Mouse (Mus musculus): ENCODE data around the gene 3100002H09Rik.
A peak's percentile ranks its signal among the peaks of the same experiment; 100 is the strongest.

Gene 3100002H09Rik

DNA sequence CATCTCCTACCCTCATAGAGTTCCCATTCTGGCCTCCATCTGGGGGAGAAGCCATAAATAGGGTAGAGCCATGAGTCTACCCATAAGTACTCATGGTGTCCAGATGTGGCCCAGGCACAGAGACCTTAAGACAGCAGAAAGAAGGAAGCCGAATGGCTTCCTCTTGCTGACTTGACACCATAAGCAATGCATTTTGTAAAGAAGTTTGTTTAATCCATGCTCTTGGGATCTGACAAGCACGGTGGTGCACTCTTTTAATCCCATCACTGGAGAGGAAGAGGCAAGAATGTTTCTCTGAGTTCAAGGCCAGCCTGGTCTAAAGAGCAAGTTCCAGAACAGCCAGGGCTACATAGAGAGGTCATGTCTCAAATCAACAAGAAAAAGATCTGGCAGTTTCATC lies at the start of gene 3100002H09Rik:
3100002H09Rik (minus strand) TSS at position 101 of the 400 bp plus-strand sequence.
- no peak for DNase-seq (ENCODE audit: low read depth, low spot score)

DNA sequence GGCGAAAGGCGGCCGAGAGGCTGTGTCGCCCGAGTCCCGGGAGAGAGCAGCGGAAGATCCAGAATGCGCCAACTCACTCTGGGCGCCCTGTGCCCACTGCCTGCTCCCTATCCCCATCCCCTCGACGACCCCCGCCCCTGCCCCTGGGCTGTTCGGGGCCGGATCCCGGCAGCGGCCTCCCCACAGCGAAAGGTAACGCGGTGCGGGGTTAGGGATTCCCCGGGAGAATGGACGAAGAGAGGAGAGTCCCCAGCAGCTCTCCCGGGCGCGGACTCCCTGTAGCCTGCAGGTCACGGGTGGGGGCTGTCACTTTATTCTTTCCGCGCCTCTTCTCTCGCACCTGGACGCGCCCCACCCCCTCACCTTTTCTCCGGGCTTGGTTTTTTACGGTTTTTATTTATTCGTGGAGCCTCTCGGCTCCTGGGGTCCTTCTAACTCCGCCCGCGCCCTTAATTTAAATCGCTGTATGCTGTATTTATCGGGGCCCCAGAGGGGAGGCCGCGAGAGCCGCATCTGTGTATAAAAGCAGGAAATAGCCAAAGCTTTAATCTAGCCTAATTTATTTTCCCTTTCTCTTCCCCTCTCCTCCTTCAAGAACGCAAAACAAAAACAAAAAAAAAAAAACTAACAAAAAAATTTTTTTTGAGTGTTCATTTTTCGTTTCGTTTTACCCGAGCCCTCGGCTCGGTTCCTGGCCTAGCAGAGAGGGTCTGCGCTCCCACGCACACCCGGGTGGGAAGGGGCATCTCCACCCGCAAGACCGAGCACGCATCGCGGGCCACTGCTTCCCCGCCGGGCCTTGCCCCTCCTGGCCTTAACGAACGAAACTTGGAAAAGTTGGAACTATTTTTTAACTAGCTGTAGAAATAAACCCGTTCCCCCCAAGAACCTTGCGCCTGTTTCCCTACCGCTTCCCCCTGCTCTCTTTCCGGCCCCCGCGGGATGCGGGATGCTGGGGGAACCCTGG lies 48.9 kb upstream of the 3100002H09Rik start:
- no peak for DNase-seq (ENCODE audit: low read depth, low spot score)

DNA sequence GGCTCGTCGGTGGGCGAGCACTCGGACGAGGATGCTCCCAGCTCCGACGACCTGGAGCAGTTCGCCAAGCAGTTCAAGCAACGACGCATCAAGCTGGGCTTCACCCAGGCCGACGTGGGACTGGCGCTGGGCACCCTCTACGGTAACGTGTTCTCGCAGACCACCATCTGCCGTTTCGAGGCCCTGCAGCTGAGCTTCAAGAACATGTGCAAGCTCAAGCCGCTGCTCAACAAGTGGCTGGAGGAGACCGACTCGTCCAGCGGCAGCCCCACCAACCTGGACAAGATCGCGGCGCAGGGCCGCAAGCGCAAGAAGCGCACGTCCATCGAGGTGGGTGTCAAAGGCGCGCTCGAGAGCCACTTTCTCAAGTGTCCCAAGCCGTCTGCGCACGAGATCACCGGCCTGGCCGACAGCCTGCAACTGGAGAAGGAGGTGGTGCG lies 47.8 kb upstream of the 3100002H09Rik start:
- DNase-seq (ENCODE audit: low read depth, low spot score), result no peak

DNA sequence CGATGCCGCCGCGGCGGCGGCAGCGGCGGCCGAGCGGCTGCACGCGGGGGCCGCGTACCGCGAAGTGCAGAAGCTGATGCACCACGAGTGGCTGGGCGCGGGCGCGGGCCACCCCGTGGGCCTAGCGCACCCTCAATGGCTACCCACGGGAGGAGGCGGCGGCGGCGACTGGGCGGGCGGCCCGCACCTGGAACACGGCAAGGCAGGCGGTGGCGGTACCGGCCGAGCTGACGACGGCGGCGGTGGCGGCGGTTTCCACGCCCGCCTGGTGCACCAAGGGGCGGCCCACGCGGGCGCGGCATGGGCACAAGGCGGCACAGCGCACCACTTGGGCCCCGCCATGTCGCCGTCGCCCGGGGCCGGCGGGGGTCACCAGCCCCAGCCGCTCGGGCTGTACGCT lies 47.2 kb upstream of the 3100002H09Rik start:
- no peak for DNase-seq (ENCODE audit: low read depth, low spot score)

DNA sequence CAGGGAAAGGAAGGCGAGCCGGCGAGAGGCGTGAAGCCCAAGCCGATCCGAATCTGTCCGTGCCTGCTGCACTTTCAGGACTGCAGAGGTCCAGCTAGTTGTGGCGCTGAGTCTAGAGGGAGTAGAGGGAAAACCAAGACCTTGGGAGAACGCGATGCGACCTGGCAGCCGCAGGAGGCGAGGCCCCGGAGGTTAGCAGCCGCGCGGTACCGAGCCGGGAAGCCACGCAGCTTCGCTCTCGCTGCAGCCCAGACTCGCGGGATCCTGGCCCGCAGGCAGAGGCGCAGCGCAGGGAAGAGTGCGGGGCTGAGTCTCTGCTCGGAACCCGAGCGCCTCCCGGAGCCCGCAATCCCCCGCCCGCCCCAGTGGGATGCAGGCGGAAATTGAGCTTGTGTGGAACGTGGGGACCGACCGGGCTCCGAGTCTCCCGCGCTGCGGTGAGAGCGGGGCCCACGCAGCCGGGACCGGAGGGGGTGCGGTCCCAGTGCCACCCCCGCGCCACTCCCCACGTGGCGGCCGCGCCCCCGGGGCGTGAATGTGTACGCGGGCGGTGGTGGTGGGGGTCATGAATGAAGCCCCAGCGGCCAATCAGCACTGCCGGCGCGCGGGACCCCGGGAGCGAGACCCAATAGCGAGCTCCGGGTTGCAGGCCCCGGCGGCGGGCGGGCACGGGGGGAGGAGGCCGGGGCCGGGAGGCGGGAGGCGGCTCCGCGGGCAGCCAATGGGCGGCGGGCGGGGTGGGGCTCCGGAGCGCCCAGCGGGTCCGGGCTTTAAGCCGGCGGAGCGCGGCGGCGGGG lies 46.4 kb upstream of the 3100002H09Rik start:
- peak; percentile 90 for DNase-seq (ENCODE audit: low read depth, low spot score)

DNA sequence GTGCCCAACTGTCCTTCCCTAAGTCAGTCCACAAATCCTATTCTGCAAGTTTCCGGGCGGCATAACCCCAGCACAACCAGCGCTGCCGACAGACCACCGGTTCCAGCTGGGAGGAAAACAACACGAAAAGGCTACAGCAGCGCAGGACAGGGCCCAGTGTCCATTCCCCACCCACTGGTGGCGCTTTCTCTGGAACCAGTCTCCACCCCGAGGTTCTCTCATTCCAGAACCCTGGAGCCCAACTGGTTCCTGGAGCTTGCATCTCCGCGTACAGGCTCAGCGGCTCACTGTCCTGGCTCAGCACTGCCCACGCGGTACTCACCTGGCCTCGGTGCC lies 45.9 kb upstream of the 3100002H09Rik start, which contains the start of gene Pou3f1:
Pou3f1 (plus strand) TSS at position 290 of the 336 bp plus-strand sequence.
- DNase-seq (ENCODE audit: low read depth, low spot score), result peak; percentile 57

DNA sequence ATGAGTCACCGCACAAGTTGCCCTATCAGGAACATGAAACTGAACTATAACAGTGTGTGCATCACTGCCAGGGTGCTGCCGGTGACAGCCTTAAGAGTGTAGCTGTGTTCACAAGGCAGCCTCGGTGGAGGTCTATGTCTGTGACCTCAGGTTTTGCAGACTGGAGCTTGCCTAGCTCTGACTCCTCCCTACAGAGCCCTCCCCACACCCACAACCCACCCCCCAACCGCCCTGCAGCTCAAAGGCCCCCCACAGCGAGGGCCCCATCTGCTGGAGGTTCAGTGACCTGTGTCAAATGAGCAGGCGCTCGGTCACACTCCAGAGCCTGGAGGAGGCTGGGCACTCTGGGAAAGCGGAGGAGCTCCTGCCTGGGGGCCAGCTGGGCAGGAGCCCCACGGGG lies 42.3 kb upstream of the 3100002H09Rik start:
- DNase-seq (ENCODE audit: low read depth, low spot score), result no peak

DNA sequence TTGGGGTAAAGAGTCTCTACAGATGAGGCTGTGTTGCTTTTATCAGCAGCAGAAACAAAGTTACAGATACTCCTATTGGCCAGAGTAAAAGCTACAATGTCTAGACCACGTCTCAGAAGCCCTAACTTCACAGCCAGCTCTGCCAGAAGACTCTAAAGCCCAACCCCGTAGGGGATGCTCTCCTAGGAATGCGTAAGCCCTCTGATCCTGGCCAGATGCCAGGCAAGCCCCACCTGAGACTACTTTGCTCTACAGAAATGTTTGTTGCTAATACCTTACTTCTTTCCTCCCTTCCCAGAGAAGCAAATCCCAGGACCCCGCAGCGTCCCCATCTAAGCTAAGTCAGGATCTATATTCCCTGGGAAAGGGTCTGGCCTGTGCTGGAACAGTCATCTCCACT lies 37.3 kb upstream of the 3100002H09Rik start:
- DNase-seq (ENCODE audit: low read depth, low spot score), result no peak

DNA sequence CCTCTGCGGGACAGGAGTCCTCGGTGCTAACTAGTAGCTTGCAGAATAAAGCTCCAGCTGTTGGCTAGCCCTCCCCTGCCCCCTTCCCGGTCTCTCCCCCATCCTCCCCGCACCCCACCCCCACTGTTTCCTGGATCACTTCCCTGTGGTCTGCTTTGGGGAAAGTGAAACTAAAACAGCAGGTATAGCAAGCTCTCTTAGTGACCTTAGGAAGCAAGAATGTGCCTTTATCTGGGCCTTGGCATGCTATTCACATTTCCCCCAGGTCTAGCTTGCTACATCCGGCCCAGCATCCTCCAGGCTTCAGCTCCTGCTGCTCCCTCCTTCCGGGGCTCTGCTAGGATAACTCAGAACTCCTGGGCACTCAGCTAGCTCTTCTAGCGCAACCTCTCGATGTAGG lies 36.0 kb upstream of the 3100002H09Rik start:
- DNase-seq (ENCODE audit: low read depth, low spot score), result no peak

DNA sequence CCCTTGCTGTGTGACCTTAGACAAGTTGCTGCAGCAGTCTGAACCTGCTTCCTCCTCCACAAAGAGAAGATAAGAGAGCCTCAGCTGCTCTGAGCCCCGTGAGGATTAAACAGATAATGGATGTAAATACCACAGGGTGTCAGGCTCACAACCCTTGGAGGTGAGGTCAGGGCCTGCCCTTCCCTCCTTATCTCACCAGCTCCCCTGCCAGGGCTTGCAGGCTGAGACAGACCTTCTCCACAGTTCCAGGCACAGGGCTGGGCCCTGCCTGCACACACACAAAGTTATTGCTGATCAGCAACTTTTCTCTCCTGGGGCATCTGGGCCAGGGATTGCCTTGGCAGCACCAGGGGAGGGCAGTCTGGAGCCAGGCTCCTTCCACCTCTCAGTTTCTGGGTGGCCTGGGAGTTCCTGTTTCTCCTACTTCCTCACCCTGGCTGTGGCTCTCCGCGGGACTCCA lies 34.4 kb upstream of the 3100002H09Rik start:
- DNase-seq (ENCODE audit: low read depth, low spot score), result no peak

DNA sequence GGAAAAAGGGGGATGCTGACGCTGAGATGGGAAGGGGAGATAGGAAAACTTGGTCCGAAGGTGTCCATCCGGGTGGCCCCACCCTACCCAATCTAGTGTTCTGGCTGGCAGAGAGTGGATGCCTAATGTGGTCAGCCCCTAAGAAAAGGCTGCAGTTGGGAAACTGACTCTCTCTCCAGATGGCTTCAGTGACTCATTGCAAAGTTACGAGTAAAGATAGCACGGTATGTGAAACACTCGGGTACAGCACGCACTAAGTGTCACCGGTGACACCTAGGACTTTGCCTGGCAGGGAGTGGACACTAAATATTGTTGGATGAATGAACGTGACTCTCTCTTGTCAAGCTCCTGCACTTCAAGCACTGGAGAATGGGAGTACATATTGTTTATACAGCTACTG lies 33.3 kb upstream of the 3100002H09Rik start:
- peak; percentile 57 for DNase-seq (ENCODE audit: low read depth, low spot score)

DNA sequence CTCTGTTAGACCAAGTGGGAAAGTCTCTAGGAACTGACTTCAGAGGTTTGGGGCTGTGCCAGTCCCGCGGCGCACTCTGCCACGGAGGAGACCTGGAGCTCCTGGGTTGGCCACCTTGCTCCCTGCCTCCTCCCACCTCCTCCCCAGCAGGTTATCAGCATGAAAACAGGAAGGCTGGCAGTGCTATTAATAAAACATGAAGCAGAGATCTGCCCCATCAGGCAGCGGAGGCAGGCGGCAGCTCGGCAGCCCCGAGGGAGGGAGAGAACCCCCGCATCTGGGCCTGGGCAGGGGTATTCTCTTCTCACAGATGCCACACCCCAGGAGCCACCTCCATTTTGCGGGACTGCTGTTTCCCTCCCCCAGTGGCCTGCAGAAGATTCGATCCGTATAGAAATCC lies 29.1 kb upstream of the 3100002H09Rik start:
- DNase-seq (ENCODE audit: low read depth, low spot score), result no peak

DNA sequence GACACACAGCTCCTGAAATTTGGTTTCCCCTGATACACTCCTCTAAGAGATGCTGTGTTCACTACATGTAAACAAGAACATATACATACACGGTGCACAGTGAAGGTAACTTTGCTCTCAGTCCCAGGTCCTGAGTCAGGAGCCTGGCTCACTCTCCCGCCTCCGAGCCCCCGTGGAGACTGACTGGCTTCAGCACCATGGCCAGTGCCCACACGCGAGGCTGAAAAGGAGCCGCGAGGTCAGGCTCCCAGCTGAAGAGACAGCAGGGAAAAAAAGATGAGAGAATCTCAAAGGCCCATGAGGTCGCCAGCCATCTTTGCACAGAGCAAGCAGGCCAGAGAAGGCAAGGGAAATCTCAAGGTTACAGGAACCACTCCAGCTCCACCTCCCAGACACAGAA lies 22.7 kb upstream of the 3100002H09Rik start:
- no peak for DNase-seq (ENCODE audit: low read depth, low spot score)

DNA sequence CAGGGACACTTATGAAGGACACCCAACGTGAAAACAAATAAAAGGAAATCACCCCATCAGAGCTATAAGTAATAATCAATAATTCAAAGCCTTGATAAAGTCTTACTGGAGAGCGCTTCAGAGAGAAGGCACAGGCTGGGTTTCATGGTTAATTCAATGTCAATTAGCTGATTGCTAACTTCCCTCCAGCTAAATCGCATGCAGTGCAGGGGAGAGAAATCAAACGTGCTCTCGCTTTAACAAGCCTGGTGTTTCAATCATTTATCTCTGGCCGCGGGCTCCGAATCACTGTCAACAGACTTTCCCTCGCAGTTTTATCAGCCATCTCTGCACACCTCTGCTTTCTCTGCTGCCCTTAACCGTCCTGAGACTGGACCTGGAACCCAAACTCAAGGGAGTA lies 22.3 kb upstream of the 3100002H09Rik start:
- no peak for DNase-seq (ENCODE audit: low read depth, low spot score)

DNA sequence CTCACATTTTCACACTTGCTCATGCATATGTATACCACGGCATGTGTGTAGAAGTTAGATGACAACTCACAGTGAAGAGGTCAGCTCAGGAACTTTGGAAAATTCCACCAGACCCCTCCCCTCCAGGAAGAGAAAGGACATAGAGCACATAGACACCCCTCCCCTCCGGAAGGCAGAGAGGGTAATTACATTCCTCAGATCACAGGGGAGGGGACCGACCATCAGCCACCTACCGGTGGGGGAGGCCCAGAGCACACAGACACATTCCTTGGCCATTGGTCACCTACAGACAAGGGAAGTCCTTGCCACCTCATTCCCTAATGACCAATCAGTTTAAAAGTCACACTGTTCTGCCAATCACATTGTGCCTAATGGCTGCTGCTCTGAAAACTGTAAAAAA lies 20.9 kb upstream of the 3100002H09Rik start:
- DNase-seq (ENCODE audit: low read depth, low spot score), result no peak

DNA sequence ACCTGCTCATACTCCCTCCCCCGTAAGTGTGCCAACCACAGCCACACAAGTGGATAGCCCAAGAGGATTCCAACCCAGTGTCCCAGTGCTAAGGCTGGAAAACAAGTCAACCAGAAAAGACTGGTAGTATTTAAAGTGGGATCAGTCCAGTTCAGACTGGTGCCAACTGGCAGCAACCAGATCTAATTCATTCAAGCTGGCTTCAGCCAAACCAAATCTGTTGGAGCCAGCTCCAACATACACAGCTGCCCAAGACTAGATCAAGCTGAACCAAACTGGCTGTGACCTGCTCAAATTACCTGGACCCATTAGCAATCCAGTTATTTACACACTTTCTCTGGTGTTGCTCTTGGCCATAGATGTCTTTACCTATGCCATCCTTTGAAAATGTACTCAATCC lies 16.2 kb upstream of the 3100002H09Rik start:
- peak; percentile 38 for DNase-seq (ENCODE audit: low read depth, low spot score)

DNA sequence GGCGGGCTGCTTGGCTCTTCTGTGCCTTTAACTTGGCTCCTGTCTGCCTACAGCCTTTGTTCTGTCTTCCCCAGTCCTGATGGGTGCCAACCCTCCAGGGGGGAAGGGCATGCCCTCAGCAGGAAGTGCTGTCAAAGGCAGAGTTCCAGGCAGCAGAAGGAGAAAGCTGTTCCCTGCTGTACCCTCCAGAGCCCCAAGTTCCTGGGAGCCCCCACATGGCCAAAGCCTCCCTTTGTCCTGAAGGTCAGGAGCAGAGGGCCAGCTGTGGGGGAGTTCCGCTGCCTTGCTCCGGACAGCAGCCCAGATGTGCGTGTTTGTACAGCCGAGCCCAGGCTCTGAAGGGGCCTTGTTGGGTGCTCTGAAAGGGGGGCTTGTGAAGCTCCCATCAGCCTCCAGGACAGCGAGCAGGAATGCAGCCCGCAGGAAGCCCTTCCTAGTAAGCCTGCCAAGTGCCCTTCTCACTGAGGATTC lies 13.5 kb upstream of the 3100002H09Rik start:
- peak; percentile 90 for DNase-seq (ENCODE audit: low read depth, low spot score)

DNA sequence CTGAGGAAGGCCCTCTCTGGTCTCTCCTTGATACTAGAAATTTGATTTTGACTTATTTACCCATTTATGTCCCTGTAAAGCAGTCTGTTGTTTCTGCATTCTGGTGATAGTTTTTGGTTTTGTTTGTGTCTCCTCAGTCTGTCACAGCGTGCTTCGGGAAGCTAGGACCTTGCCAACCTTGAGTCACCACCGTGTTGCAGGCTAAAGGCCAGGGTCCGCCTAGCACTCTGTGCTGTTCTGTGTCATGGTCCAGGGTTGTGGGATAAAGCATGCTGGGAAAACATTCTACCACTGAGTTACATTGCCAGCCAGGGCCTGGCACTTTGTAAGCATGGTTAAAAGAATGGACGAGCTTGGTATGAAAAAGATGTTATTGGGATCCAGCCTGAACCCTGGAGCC lies 12.0 kb upstream of the 3100002H09Rik start:
- no peak for DNase-seq (ENCODE audit: low read depth, low spot score)

DNA sequence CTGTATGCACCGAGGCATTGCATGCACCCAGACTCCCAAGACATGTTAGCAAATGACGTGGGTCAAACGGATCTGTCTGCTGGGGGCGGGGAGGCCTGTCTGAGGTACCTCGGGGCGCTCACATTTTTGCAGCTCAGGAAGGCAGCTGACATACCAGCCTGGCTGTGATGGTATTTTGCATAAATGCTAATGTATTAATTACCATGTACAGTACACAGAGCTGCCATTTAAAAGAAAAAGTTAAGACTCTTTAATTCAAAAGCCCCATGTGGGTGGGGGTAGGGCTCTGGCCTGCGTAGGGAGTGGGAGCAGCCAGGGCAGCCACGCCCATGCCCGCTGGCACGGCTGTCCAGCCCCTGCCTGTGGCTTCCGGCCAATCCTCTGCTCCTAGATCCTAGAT lies 10.8 kb upstream of the 3100002H09Rik start:
- DNase-seq (ENCODE audit: low read depth, low spot score), result no peak

DNA sequence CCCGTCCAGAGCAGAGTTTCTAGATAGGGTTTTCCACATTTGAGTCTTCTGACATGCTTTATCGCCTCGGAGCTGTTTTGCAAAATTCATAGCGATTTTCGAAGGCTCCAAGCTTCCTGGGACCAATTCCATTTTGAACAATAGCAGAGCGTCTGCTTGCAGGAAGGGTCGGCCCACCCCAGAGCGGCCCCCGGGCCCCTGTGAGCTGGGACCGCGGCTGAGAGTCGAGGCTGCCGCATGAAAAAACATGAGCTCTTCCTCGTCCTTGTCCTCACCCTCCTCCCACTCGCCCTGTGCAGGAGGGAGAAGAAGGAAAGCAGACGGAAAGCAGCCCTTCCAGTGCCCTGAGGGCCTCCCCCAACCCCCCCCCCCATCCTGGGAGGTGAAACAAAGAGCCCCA lies 8.0 kb upstream of the 3100002H09Rik start:
- no peak for DNase-seq (ENCODE audit: low read depth, low spot score)

DNA sequence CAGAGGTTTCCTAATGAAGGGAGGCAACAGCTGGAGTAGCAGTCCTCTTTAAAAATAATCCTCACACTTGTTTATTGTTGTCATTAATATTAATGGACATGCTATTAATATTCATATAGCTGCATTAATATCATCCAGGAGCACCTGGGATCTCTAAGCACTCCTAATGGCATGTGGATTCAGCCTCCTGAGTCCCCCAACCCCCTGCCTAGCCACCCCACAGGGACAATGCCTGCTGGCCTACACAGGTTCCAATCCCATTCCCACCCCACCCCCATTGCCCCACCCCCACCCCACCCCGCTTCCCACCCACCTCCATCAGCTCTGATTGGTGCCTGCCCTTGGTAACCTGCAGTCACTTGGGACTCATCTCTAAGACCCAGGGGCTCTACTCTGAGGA lies 6.0 kb upstream of the 3100002H09Rik start:
- DNase-seq (ENCODE audit: low read depth, low spot score), result no peak

DNA sequence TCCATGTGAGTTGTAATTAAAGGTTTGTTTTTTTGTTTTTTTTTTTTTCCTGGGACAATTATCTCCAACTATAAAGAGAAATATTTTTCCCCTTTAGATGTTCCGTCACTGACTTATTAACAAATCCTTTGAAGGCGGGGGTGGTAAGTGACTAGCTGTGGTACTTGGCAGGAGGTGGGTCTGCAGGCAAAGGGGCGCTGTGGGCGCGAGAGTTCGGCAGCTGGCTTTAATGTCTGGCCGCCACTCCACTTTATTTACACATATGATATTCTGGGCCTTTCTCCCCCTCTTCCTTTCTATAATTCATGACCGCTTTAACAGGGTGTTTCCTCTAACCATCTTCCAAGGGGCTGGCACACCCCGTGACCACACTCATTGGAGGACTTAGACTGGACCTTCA lies 5.4 kb upstream of the 3100002H09Rik start:
- DNase-seq (ENCODE audit: low read depth, low spot score), result no peak
